Mouse (Mus musculus): Measurements from ENCODE around the gene Dmrtc2. TPM values are rescaled to one million over a fixed set of nuclear protein-coding genes. Genes with fewer than 3 reads are reported as not detected.
"Not testable (repeated sequence)": the region's sequence is repeated elsewhere in the genome, so short reads cannot be mapped to it uniquely, and the experiment has no call there.

Gene Dmrtc2
- polyA plus RNA-seq, 1 experiment from 2014 or later = 0.30 TPM

DNA sequence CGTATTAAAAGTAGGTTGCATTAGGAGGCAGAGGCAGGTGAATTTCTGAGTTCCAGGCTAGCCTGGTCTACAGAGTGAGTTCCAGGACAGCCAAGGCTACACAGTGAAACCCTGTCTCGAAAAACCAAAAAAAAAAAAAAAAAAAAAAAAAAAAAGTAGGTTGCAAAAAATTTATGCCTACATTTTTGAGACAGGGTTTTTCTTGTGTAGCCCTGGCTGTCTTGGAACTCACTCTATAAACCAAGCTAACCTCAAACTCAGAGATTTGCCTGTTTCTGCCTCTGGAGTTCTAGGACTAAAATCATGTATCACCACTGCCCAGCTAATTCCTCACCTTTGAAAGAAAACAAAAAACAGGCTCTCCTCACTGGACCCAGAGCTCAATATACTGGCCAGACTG is 25.9 kb downstream of the Dmrtc2 start:
- H3K4me3 ChIP-seq (ENCODE audit: low read length); ATAC-seq; H3K9ac ChIP-seq (ENCODE audit: low read depth, low read length); H3K27ac ChIP-seq (ENCODE audit: low read depth, low read length); H3K36me3 ChIP-seq (ENCODE audit: control insufficient read depth, insufficient read depth, low read length); H3K4me2 ChIP-seq (ENCODE audit: low read length); H3K27me3 ChIP-seq (replicated peaks; ENCODE audit: control insufficient read depth, insufficient read depth, low read length); H3K9me3 ChIP-seq (ENCODE audit: control insufficient read depth, low read length); H3K4me1 ChIP-seq (ENCODE audit: control insufficient read depth, insufficient read depth, low read depth, low read length): not testable (repeated sequence)
- WGBS = 99% methylated on average over 2 of the region's 2 CpGs

DNA sequence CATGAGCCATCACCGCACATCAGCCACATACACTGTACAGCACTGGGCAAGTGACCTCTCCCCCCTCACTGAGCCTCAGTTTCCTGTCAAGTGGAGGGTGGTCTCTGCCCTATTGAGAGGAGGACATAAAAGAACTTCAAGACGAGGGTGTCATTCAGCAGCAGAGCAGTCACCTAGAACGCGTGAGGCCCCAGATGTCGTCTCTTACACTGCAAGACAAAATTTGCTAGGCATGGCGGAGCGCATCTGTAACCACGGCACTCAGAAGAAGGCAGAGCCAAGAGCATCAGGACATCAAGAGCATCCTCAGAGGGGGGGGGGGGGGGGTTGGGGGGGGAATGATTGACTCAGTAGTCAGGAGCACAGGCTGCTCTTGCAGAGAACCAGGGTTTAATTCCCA is 26.4 kb downstream of the Dmrtc2 start:
- H3K27ac ChIP-seq (ENCODE audit: low read depth, low read length) = no peak overlapping the region
- 62% methylated on average over 8 of the region's 8 CpGs for WGBS
- H3K4me1 ChIP-seq (ENCODE audit: control insufficient read depth, insufficient read depth, low read depth, low read length) = no peaks in the 10 kb centered on the region
- H3K9ac ChIP-seq (ENCODE audit: low read depth, low read length) = no peak overlapping the region
- H3K27me3 ChIP-seq (replicated peaks; ENCODE audit: control insufficient read depth, insufficient read depth, low read length) = no peaks in the 10 kb centered on the region
- no peak overlapping the region for H3K4me2 ChIP-seq (ENCODE audit: low read length)
- H3K36me3 ChIP-seq (ENCODE audit: control insufficient read depth, insufficient read depth, low read length) = no peaks in the 10 kb centered on the region
- H3K4me3 ChIP-seq (ENCODE audit: low read length) = no peak overlapping the region
- H3K9me3 ChIP-seq (ENCODE audit: control insufficient read depth, low read length) = no peaks in the 10 kb centered on the region
- no peak for ATAC-seq

DNA sequence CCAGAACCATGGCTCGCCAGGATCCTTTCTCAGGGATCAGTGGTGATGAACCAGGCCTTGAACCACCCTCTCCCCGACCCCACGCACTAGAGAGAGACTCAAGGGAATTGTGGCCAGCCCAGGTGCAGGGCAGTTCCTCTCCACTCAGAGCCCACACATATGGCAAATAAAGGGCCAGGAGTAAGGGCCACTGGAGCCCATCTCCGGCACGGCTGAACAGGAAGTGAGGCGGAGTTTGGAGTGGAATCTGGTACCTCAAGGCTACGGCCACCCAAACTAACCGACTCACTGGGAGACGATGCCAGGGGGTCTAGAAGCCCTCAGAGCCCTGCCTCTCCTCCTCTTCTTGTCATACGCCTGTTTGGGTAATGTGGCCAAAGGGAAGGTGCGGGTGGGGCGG is 27.4 kb downstream of the Dmrtc2 start, which contains the start of gene Cd79a:
Gene Cd79a (plus strand): TSS at position 158 of the 400 bp plus-strand sequence.
- H3K27me3 ChIP-seq (replicated peaks; ENCODE audit: control insufficient read depth, insufficient read depth, low read length) = no peaks in the 10 kb centered on the region
- H3K9ac ChIP-seq (ENCODE audit: low read depth, low read length) = no peak within 1 kb of the TSS
- no peak within 1 kb of the TSS for H3K27ac ChIP-seq (ENCODE audit: low read depth, low read length)
- 79% methylated on average over 12 of the region's 12 CpGs for WGBS
- no peaks in the 10 kb centered on the region for H3K36me3 ChIP-seq (ENCODE audit: control insufficient read depth, insufficient read depth, low read length)
- no peaks in the 10 kb centered on the region for H3K4me1 ChIP-seq (ENCODE audit: control insufficient read depth, insufficient read depth, low read depth, low read length)
- ATAC-seq = no peak
- no peak within 1 kb of the TSS for H3K4me2 ChIP-seq (ENCODE audit: low read length)
- H3K4me3 ChIP-seq (ENCODE audit: low read length) = no peak within 1 kb of the TSS
- H3K9me3 ChIP-seq (ENCODE audit: control insufficient read depth, low read length) = no peaks in the 10 kb centered on the region

DNA sequence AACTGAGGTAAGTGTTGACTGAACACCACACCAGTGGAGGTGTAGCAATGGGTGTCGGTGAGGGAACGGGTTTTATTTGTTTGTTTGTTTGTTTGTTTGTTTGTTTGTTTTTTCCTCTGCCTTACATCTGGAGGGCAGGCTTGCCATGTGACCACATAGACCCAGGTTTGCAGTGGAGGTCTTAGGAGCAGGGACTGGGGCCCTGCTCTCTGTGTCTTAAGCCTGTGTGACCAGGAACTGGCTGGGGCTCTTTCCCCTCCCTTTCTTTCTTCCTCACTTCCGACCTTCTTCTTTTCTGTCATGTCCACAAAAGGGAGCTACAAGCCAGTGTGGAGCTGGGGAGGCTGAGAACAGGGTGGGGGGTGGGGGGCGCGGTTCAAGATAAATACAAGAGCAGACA is 28.1 kb downstream of the Dmrtc2 start:
- H3K9me3 ChIP-seq (ENCODE audit: control insufficient read depth, low read length) = no peaks in the 10 kb centered on the region
- 74% methylated on average over 5 of the region's 5 CpGs for WGBS
- no peak overlapping the region for H3K4me2 ChIP-seq (ENCODE audit: low read length)
- no peaks in the 10 kb centered on the region for H3K4me1 ChIP-seq (ENCODE audit: control insufficient read depth, insufficient read depth, low read depth, low read length)
- no peak overlapping the region for H3K4me3 ChIP-seq (ENCODE audit: low read length)
- no peaks in the 10 kb centered on the region for H3K27me3 ChIP-seq (replicated peaks; ENCODE audit: control insufficient read depth, insufficient read depth, low read length)
- no peak overlapping the region for H3K27ac ChIP-seq (ENCODE audit: low read depth, low read length)
- no peak overlapping the region for H3K9ac ChIP-seq (ENCODE audit: low read depth, low read length)
- H3K36me3 ChIP-seq (ENCODE audit: control insufficient read depth, insufficient read depth, low read length) = no peaks in the 10 kb centered on the region
- ATAC-seq = no peak

DNA sequence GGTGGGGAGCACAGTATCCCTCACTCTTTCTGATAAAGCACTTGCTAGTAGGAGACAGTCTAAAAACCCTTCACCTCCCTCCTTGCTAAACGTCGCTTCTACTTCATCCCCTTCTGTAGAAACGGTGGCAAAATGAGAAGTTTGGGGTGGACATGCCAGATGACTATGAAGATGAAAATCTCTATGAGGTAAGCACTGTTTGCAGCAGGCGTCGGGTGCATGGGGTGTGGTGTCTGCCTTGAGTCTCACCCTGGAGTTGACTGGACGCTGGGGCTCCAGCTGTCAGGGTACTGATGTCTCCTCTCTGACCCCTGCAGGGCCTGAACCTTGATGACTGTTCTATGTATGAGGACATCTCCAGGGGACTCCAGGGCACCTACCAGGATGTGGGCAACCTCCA is 31.3 kb downstream of the Dmrtc2 start:
- Histone ChIP-seq H3K27me3 (replicated peaks; ENCODE audit: control insufficient read depth, insufficient read depth, low read length) (no peaks in the 10 kb centered on the region), H3K4me1 (ENCODE audit: control insufficient read depth, insufficient read depth, low read depth, low read length) (peaks cover 13% of the 10 kb centered on the region), H3K4me3 (ENCODE audit: low read length) (no peak overlapping the region), H3K9me3 (ENCODE audit: control insufficient read depth, low read length) (no peaks in the 10 kb centered on the region), H3K9ac (ENCODE audit: low read depth, low read length) (no peak overlapping the region), H3K36me3 (ENCODE audit: control insufficient read depth, insufficient read depth, low read length) (no peaks in the 10 kb centered on the region), H3K4me2 (ENCODE audit: low read length) (no peak overlapping the region), H3K27ac (ENCODE audit: low read depth, low read length) (no peak overlapping the region)
- 73% methylated on average over 6 of the region's 6 CpGs for WGBS
- ATAC-seq = no peak

DNA sequence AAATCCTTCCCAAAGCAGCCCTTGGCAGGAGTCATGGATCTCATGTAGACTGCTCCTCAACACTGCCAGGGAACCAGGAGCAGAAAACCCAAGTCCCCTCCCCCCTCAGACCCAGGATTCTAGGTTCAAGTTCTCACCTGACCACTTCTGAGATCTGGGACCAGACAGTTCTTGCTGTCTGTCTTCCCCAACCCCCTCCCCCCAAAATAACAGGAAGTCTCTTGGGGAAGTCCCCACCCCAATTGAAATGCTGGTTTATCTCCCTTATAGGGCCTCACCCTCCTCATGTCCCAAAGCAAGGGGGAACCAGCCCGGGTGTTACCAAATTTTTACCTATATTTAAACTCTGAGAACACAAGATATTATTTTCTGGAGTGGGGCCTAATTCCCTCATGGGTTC is 32.0 kb downstream of the Dmrtc2 start:
- WGBS = 84% methylated on average over 1 of the region's 1 CpGs
- Histone ChIP-seq H3K4me2 (ENCODE audit: low read length) (no peak overlapping the region), H3K27me3 (replicated peaks; ENCODE audit: control insufficient read depth, insufficient read depth, low read length) (no peaks in the 10 kb centered on the region), H3K4me3 (ENCODE audit: low read length) (no peak overlapping the region), H3K4me1 (ENCODE audit: control insufficient read depth, insufficient read depth, low read depth, low read length) (peaks cover 13% of the 10 kb centered on the region), H3K36me3 (ENCODE audit: control insufficient read depth, insufficient read depth, low read length) (no peaks in the 10 kb centered on the region), H3K27ac (ENCODE audit: low read depth, low read length) (no peak overlapping the region), H3K9me3 (ENCODE audit: control insufficient read depth, low read length) (no peaks in the 10 kb centered on the region), H3K9ac (ENCODE audit: low read depth, low read length) (no peak overlapping the region)
- no peak for ATAC-seq

DNA sequence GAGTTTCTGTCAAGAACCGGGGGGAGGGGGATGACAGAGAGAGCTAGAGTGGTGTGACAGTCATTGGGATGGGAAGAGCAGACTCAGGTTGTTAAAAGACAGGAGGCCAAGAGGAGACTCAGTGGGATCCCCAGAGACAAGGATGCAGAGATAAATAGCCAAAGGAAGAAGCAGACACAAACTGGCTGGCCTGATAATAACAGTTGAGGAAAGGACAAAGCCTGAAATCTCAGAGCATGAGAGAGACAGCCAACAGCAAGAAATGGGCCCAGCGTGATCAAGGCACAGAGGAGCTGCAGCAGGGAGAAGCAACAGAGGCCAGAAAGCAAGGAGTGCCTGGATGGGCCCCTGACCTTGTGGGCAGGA is 32.4 kb downstream of the Dmrtc2 start:
- Histone ChIP-seq H3K9ac (ENCODE audit: low read depth, low read length) (peak overlapping the region; percentile 5; the same call in 1 of the 2 replicates), H3K4me1 (ENCODE audit: control insufficient read depth, insufficient read depth, low read depth, low read length) (peaks cover 13% of the 10 kb centered on the region), H3K36me3 (ENCODE audit: control insufficient read depth, insufficient read depth, low read length) (no peaks in the 10 kb centered on the region), H3K27ac (ENCODE audit: low read depth, low read length) (peak overlapping the region; percentile 18; the same call in 1 of the 2 replicates), H3K27me3 (replicated peaks; ENCODE audit: control insufficient read depth, insufficient read depth, low read length) (no peaks in the 10 kb centered on the region), H3K4me3 (ENCODE audit: low read length) (peak overlapping the region; percentile 62), H3K4me2 (ENCODE audit: low read length) (peak overlapping the region; percentile 79), H3K9me3 (ENCODE audit: control insufficient read depth, low read length) (no peaks in the 10 kb centered on the region)
- ATAC-seq = no peak
- WGBS = 59% methylated on average over 2 of the region's 2 CpGs

GRCm38 (mm10) chr7:24902630-24903443 is 33.0 kb downstream of the Dmrtc2 start, which contains the start of gene Arhgef1:
TSS of gene Arhgef1 (plus strand) at chr7:24902912.
- Histone ChIP-seq H3K27me3 (replicated peaks; ENCODE audit: control insufficient read depth, insufficient read depth, low read length) (no peaks in the 10 kb centered on the region), H3K36me3 (ENCODE audit: control insufficient read depth, insufficient read depth, low read length) (no peaks in the 10 kb centered on the region), H3K4me1 (ENCODE audit: control insufficient read depth, insufficient read depth, low read depth, low read length) (peaks cover 13% of the 10 kb centered on the region), H3K9ac (ENCODE audit: low read depth, low read length) (peak within 1 kb of the TSS; percentile 80), H3K27ac (ENCODE audit: low read depth, low read length) (peak within 1 kb of the TSS; percentile 62), H3K9me3 (ENCODE audit: control insufficient read depth, low read length) (no peaks in the 10 kb centered on the region), H3K4me2 (ENCODE audit: low read length) (peak within 1 kb of the TSS; percentile 79), H3K4me3 (ENCODE audit: low read length) (peak within 1 kb of the TSS; percentile 62)
- WGBS = 8% methylated on average over 48 of the region's 68 CpGs
- ATAC-seq = no peak

DNA sequence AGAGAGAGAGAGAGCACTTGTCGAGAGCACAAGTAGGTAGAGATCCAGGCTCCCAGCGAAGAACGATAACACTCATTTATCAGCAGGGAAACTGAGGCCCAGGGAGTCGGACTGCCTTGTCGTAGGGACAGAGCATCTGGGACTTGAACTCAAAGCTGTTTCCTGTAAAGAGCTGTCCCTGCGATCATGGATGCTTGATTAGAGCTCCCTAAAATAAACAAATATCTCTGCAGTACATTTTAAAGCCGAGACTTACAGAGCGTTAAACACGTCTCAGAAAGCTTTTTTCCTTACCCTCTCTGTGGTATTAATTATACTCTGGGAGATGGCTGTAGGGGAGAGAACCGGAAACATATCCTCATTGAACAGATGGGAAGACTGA is 33.6 kb downstream of the Dmrtc2 start:
- H3K4me3 ChIP-seq (ENCODE audit: low read length) = peak overlapping the region; percentile 62
- no peaks in the 10 kb centered on the region for H3K27me3 ChIP-seq (replicated peaks; ENCODE audit: control insufficient read depth, insufficient read depth, low read length)
- H3K4me2 ChIP-seq (ENCODE audit: low read length) = peak overlapping the region; percentile 79
- no peak for ATAC-seq
- 43% methylated on average over 10 of the region's 10 CpGs for WGBS
- H3K9me3 ChIP-seq (ENCODE audit: control insufficient read depth, low read length) = no peaks in the 10 kb centered on the region
- H3K36me3 ChIP-seq (ENCODE audit: control insufficient read depth, insufficient read depth, low read length) = no peaks in the 10 kb centered on the region
- H3K9ac ChIP-seq (ENCODE audit: low read depth, low read length) = peak overlapping the region; percentile 80
- H3K27ac ChIP-seq (ENCODE audit: low read depth, low read length) = no peak overlapping the region; the same call in none of the 2 replicates
- H3K4me1 ChIP-seq (ENCODE audit: control insufficient read depth, insufficient read depth, low read depth, low read length) = peaks cover 13% of the 10 kb centered on the region
